Mouse (Mus musculus): ENCODE results near the gene Fbxo36. TPM values are rescaled to one million over a fixed set of nuclear protein-coding genes. Genes with fewer than 3 reads are reported as not detected.
A peak's percentile ranks its signal among the peaks of the same experiment; 100 is the strongest.

Fbxo36 gene
- polyA plus RNA-seq, 1 experiment = 1.7 TPM

- peak within 1 kb of the TSS; percentile 98 for H3K4me3 ChIP-seq (replicated peaks)
- peaks cover 7% of the 10 kb centered on the region for H3K36me3 ChIP-seq (replicated peaks; ENCODE audit: low read length)
- no peaks in the 10 kb centered on the region for H3K27me3 ChIP-seq (replicated peaks)
- H3K4me1 ChIP-seq = peaks cover 18% of the 10 kb centered on the region; the same call in 1 of the 2 replicates
- H3K9me3 ChIP-seq = no peaks in the 10 kb centered on the region
- TF ChIP-seq FLI1 (IDR thresholded peaks at IDR 0.05; ENCODE audit: low read length) = no peak
- TF ChIP-seq GATA1 (IDR thresholded peaks at IDR 0.05; ENCODE audit: borderline replicate concordance, low read length) = no peak
These were observed 500 bp downstream of the Fbxo36 start, which contains the start of gene Trip12 for GRCm38 (mm10) chr1:84840018-84840664. TSS of gene Trip12 (minus strand) at chr1:84840516.

DNA sequence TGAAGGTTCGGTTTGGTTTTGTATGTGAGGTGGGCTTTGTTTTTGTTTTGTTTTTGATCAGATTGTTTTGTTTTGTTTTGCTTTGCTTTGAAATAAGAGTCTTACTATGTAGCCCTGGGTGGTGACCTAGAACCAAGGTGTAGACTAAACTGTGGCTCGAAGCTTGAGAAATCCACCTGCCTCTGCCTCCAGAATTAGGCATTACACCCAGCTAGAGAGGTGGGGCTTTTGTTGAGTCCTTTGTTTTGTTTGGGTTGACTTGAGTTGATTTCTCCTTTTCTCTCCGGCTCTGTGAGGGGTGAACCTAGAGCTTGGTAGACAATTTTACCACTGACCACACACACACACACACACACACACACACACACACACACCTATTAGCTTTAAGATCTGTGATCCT lies 1.4 kb downstream of the Fbxo36 start:
- Histone ChIP-seq H3K36me3 (replicated peaks; ENCODE audit: low read length) (peaks cover 9% of the 10 kb centered on the region), H3K4me3 (replicated peaks) (peak overlapping the region; percentile 98), H3K27me3 (replicated peaks) (no peaks in the 10 kb centered on the region), H3K9me3 (no peaks in the 10 kb centered on the region), H3K4me1 (peaks cover 15% of the 10 kb centered on the region; the same call in 1 of the 2 replicates)
- no peak for TF ChIP-seq FLI1 (IDR thresholded peaks at IDR 0.05; ENCODE audit: low read length)
- TF ChIP-seq GATA1 (IDR thresholded peaks at IDR 0.05; ENCODE audit: borderline replicate concordance, low read length) = no peak

- Histone ChIP-seq H3K27me3 (replicated peaks) (no peaks in the 10 kb centered on the region), H3K36me3 (replicated peaks; ENCODE audit: low read length) (peaks cover 22% of the 10 kb centered on the region), H3K9me3 (no peaks in the 10 kb centered on the region), H3K4me1 (peaks cover 8% of the 10 kb centered on the region; the same call in 1 of the 2 replicates), H3K4me3 (replicated peaks) (no peak overlapping the region)
- TF ChIP-seq FLI1 (IDR thresholded peaks at IDR 0.05; ENCODE audit: low read length) (no peak), GATA1 (IDR thresholded peaks at IDR 0.05; ENCODE audit: borderline replicate concordance, low read length) (no peak)
These were observed 3.7 kb downstream of the Fbxo36 start for GRCm38 (mm10) chr1:84843366-84843765.

- no peak for TF ChIP-seq FLI1 (IDR thresholded peaks at IDR 0.05; ENCODE audit: low read length)
- no peak for TF ChIP-seq GATA1 (IDR thresholded peaks at IDR 0.05; ENCODE audit: borderline replicate concordance, low read length)
- H3K9me3 ChIP-seq = no peaks in the 10 kb centered on the region
- peaks cover 30% of the 10 kb centered on the region for H3K36me3 ChIP-seq (replicated peaks; ENCODE audit: low read length)
- no peak overlapping the region for H3K4me3 ChIP-seq (replicated peaks)
- peaks cover 9% of the 10 kb centered on the region; the same call in 1 of the 2 replicates for H3K4me1 ChIP-seq
- H3K27me3 ChIP-seq (replicated peaks) = no peaks in the 10 kb centered on the region
These were observed 8.1 kb downstream of the Fbxo36 start for GRCm38 (mm10) chr1:84847698-84848097.

- Histone ChIP-seq H3K9me3 (no peaks in the 10 kb centered on the region), H3K4me1 (peaks cover 9% of the 10 kb centered on the region; the same call in 1 of the 2 replicates), H3K27me3 (replicated peaks) (no peaks in the 10 kb centered on the region), H3K4me3 (replicated peaks) (no peak overlapping the region), H3K36me3 (replicated peaks; ENCODE audit: low read length) (peaks cover 23% of the 10 kb centered on the region)
- no peak for TF ChIP-seq FLI1 (IDR thresholded peaks at IDR 0.05; ENCODE audit: low read length)
- TF ChIP-seq GATA1 (IDR thresholded peaks at IDR 0.05; ENCODE audit: borderline replicate concordance, low read length) = no peak
These were observed 8.7 kb downstream of the Fbxo36 start for GRCm38 (mm10) chr1:84848335-84848734.

GRCm38 (mm10) chr1:84848801-84849455 lies 9.3 kb downstream of the Fbxo36 start:
- H3K4me1 ChIP-seq = peaks cover 9% of the 10 kb centered on the region; the same call in 1 of the 2 replicates
- H3K9me3 ChIP-seq = no peaks in the 10 kb centered on the region

GRCm38 (mm10) chr1:84849804-84850203 lies 10.2 kb downstream of the Fbxo36 start:
- no peak for TF ChIP-seq FLI1 (IDR thresholded peaks at IDR 0.05; ENCODE audit: low read length)
- no peak for TF ChIP-seq GATA1 (IDR thresholded peaks at IDR 0.05; ENCODE audit: borderline replicate concordance, low read length)
- no peaks in the 10 kb centered on the region for H3K27me3 ChIP-seq (replicated peaks)
- H3K36me3 ChIP-seq (replicated peaks; ENCODE audit: low read length) = peaks cover 23% of the 10 kb centered on the region
- H3K4me1 ChIP-seq = peaks cover 9% of the 10 kb centered on the region; the same call in 1 of the 2 replicates
- H3K4me3 ChIP-seq (replicated peaks) = no peak overlapping the region
- H3K9me3 ChIP-seq = no peaks in the 10 kb centered on the region

More at GRCm38 (mm10) chr1:84848801-84849455, 9.3 kb downstream of the Fbxo36 start:
- H3K4me3 ChIP-seq (replicated peaks) = no peak overlapping the region
- TF ChIP-seq GATA1 (IDR thresholded peaks at IDR 0.05; ENCODE audit: borderline replicate concordance, low read length) (no peak), FLI1 (IDR thresholded peaks at IDR 0.05; ENCODE audit: low read length) (no peak)
- no peaks in the 10 kb centered on the region for H3K27me3 ChIP-seq (replicated peaks)
- peaks cover 23% of the 10 kb centered on the region for H3K36me3 ChIP-seq (replicated peaks; ENCODE audit: low read length)

DNA sequence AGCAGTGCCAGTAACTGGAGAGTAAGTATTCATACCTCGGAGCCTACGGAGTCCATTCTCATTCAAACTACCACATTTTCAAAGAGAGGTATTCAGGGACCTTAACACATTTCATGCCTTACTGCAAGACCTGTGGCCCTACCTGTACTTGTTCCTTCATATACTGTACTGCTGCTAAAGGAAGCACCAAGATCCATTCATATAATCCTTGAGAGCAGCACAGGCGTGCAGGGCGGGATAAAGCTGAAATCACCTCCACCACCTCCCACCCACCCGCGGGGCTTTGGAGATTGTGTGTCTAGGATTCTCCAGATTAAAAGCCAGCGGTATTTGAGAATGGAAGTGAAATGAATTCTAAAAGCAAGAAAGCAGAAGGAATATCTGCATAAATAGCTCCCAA lies 10.8 kb downstream of the Fbxo36 start:
- Histone ChIP-seq H3K4me1 (peaks cover 9% of the 10 kb centered on the region; the same call in 1 of the 2 replicates), H3K27me3 (replicated peaks) (no peaks in the 10 kb centered on the region), H3K4me3 (replicated peaks) (no peak overlapping the region), H3K36me3 (replicated peaks; ENCODE audit: low read length) (peaks cover 23% of the 10 kb centered on the region), H3K9me3 (no peaks in the 10 kb centered on the region)
- TF ChIP-seq GATA1 (IDR thresholded peaks at IDR 0.05; ENCODE audit: borderline replicate concordance, low read length) = no peak
- no peak for TF ChIP-seq FLI1 (IDR thresholded peaks at IDR 0.05; ENCODE audit: low read length)

DNA sequence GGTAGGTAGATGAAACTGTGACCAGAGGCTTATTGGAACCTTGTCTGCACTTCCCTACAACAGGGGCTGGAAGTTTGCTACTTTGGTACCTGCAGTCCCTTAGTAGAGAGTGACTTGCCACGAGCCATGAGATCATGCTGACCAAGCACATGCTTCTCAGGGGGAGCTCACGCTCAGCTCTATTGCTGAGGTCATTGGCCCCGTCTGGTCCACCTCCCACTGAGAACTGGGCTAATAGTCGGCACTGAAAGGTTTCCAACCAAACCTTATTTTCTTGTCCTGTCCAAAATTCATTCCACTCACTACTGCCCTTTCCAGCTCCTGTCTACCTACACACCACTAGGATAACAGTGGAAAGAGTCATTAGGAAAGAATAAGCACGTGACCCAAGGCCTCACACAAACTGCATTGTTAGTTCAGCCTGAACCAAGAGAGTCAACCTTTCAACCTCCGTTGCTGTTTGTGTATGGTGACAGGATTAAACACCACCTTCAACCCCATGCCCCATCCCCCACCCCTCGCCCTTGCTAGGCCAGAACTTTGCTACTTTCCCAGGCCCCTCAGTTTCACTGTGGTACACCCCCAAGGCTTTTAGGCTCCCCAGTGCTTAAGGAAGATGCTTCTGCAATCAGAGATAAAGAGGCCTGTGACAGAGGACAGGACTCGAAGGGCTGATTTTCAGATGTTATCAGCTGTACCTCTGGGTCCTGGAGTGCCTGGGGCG lies 12.0 kb downstream of the Fbxo36 start:
- Histone ChIP-seq H3K9me3 (no peaks in the 10 kb centered on the region), H3K4me1 (peaks cover 9% of the 10 kb centered on the region; the same call in 1 of the 2 replicates), H3K4me3 (replicated peaks) (no peak overlapping the region), H3K36me3 (replicated peaks; ENCODE audit: low read length) (peaks cover 17% of the 10 kb centered on the region), H3K27me3 (replicated peaks) (no peaks in the 10 kb centered on the region)
- TF ChIP-seq FLI1 (IDR thresholded peaks at IDR 0.05; ENCODE audit: low read length) (no peak), GATA1 (IDR thresholded peaks at IDR 0.05; ENCODE audit: borderline replicate concordance, low read length) (no peak)
